ENCODE assay signal across 10 mouse cellular contexts in genomic region chr1:119494024-119494711, GRCm38 (mm10). TPM values are rescaled to one million over a fixed set of nuclear protein-coding genes. Genes with fewer than 3 reads are reported as not detected.
A peak's percentile ranks its signal among the peaks of the same experiment; 100 is the strongest.
DNase-seq lines count a peak whose midpoint lies in the region; ATAC-seq and TF ChIP-seq lines count a peak whose summit lies in the region.
"Had no signal": no experiment of that assay in that cellular context is flagged by ENCODE, and none has a peak within 500 bp of the region (broad histone marks: within the 10 kb centered on the region; RNA-seq: fewer than 3 reads in every experiment).

No protein-coding gene starts in this region.

- H3K36me3 ChIP-seq in kidney, postnatal 0 days (ENCODE audit: insufficient read depth, low read length), result 0 out of 2 replicates have a peak, but pooled peaks cover under 1% of the 10 kb centered on the region
- 0 out of 2 replicates have a peak, but pooled peaks cover 7% of the 10 kb centered on the region for H3K36me3 ChIP-seq in kidney, embryonic 15.5 days
- H3K36me3 ChIP-seq: embryonic facial prominence, embryonic 12.5 days; liver, embryonic 13.5 days had no signal

- no peak overlapping the region for H3K4me3 ChIP-seq in kidney, postnatal 0 days (replicated peaks; ENCODE audit: low read depth, low read length)
- no peak overlapping the region for H3K4me3 ChIP-seq in kidney, embryonic 15.5 days (replicated peaks)
- H3K4me3 ChIP-seq: embryonic facial prominence, embryonic 12.5 days; liver, embryonic 13.5 days had no signal

- TF ChIP-seq CTCF in kidney, postnatal 0 days (IDR thresholded peaks at IDR 0.05; ENCODE audit: low read depth), result peak; percentile 53

- peak; percentile 70 for DNase-seq in adrenal gland, postnatal 10 days
- DNase-seq in adrenal gland, postnatal 25 days, result no peak
- peak; percentile 57 for DNase-seq in kidney, postnatal 0 days (ENCODE audit: low spot score)
- DNase-seq in thymus, postnatal 14 days, result peak; percentile 39
- no peak for DNase-seq in thymus, postnatal 25 days
- DNase-seq in Muller cell, postnatal 12 days (ENCODE audit: inconsistent ontology term), result no peak
- DNase-seq: liver, embryonic 13.5 days had no signal

- H3K27me3 ChIP-seq in kidney, postnatal 0 days (ENCODE audit: insufficient read depth, low read length), result no peaks in the 10 kb centered on the region
- no peaks in the 10 kb centered on the region for H3K27me3 ChIP-seq in kidney, embryonic 15.5 days
- H3K27me3 ChIP-seq: embryonic facial prominence, embryonic 12.5 days; liver, embryonic 13.5 days had no signal

- WGBS in kidney, postnatal 0 days, result 60% methylated on average over 2 of the region's 2 CpGs
- WGBS in kidney, embryonic 15.5 days, result 75% methylated on average over 2 of the region's 2 CpGs

- ATAC-seq in kidney, postnatal 0 days (replicated peaks; ENCODE audit: low FRiP score, low read depth), result no peak
- no peak for ATAC-seq in kidney, embryonic 15.5 days (replicated peaks; ENCODE audit: low FRiP score)
- ATAC-seq in megakaryocyte, adult 5-6 weeks (ENCODE audit: poor library complexity, severe bottlenecking), result no peak

- H3K9ac ChIP-seq in kidney, postnatal 0 days (ENCODE audit: low read depth, low read length), result no peak overlapping the region
- no peak overlapping the region for H3K9ac ChIP-seq in kidney, embryonic 15.5 days
- H3K9ac ChIP-seq: embryonic facial prominence, embryonic 12.5 days; liver, embryonic 13.5 days had no signal

- no peaks in the 10 kb centered on the region for H3K9me3 ChIP-seq in kidney, postnatal 0 days (replicated peaks; ENCODE audit: low read length)
- H3K9me3 ChIP-seq in kidney, embryonic 15.5 days (replicated peaks), result no peaks in the 10 kb centered on the region
- H3K9me3 ChIP-seq: embryonic facial prominence, embryonic 12.5 days; liver, embryonic 13.5 days had no signal

- no peak overlapping the region for H3K27ac ChIP-seq in kidney, postnatal 0 days
- H3K27ac ChIP-seq in kidney, embryonic 15.5 days, result no peak overlapping the region; the same call in 1 of the 2 replicates
- H3K27ac ChIP-seq: embryonic facial prominence, embryonic 12.5 days; liver, embryonic 13.5 days had no signal

- H3K4me1 ChIP-seq in kidney, postnatal 0 days (replicated peaks; ENCODE audit: insufficient read depth, low read length), result peaks cover 18% of the 10 kb centered on the region
- H3K4me1 ChIP-seq in kidney, embryonic 15.5 days, result peaks cover 67% of the 10 kb centered on the region

- no peak overlapping the region for H3K4me2 ChIP-seq in kidney, postnatal 0 days (ENCODE audit: low read length)
- no peak overlapping the region for H3K4me2 ChIP-seq in kidney, embryonic 15.5 days
- H3K4me2 ChIP-seq: embryonic facial prominence, embryonic 12.5 days; liver, embryonic 13.5 days had no signal

RNA-seq across cellular contexts. Expression of gene Ralb, which starts 10.4 kb away (rescaled TPM):
- total RNA-seq in adrenal gland, postnatal 10 days (2021), result 10 to 100 TPM; 61.2 to 65.9 TPM
- total RNA-seq in adrenal gland, postnatal 25 days (2021), result 66.4 and 76.2 TPM in 2 replicates
- polyA plus RNA-seq in kidney, postnatal 0 days (2015; fragmentation: Nextera tagmentation; extraction: Ambion mirVana), result 129 and 141 TPM in 2 replicates
- polyA plus RNA-seq in kidney, embryonic 15.5 days (2015; fragmentation: Nextera tagmentation; extraction: Ambion mirVana), result 151 and 155 TPM in 2 replicates
- total RNA-seq in megakaryocyte, adult 5-6 weeks (2015), result 33.8 and 33.9 TPM in 2 replicates
- total RNA-seq in megakaryocyte, adult 5-6 weeks (2017), result 67.8 and 72.4 TPM in 2 replicates

RNA-seq across cellular contexts. Expression of gene Tmem185b, which starts 31.8 kb away (rescaled TPM):
- 10 to 100 TPM; 17.1 to 19.7 TPM for total RNA-seq in adrenal gland, postnatal 10 days (2021)
- 21.6 and 30.7 TPM in 2 replicates for total RNA-seq in adrenal gland, postnatal 25 days (2021)
- 30.6 and 34.6 TPM in 2 replicates for polyA plus RNA-seq in kidney, postnatal 0 days (2015; fragmentation: Nextera tagmentation; extraction: Ambion mirVana)
- 29.8 and 31.4 TPM in 2 replicates for polyA plus RNA-seq in kidney, embryonic 15.5 days (2015; fragmentation: Nextera tagmentation; extraction: Ambion mirVana)
- total RNA-seq in megakaryocyte, adult 5-6 weeks (2015), result 24.9 and 25.0 TPM in 2 replicates
- 14.6 and 19.3 TPM in 2 replicates for total RNA-seq in megakaryocyte, adult 5-6 weeks (2017)

Comparison
In these comparisons a context has a peak if more than half of its experiments do, and no peak if none do; other contexts are left out.
1. DNase-seq: peak in adrenal gland, postnatal 10 days (single experiment), kidney, postnatal 0 days (single experiment) and thymus, postnatal 14 days (single experiment); none in adrenal gland, postnatal 25 days (single experiment), thymus, postnatal 25 days (single experiment) and Muller cell, postnatal 12 days (single experiment).